Mouse (Mus musculus): ENCODE measurements around the gene Plxna2. TPM values are rescaled to one million over a fixed set of nuclear protein-coding genes. Genes with fewer than 3 reads are reported as not detected.
A peak's percentile ranks its signal among the peaks of the same experiment; 100 is the strongest.

Plxna2 gene
- polyA plus RNA-seq, 1 experiment, result not detected

GRCm38 (mm10) chr1:194739894-194740293, 121.9 kb downstream of the Plxna2 start:
- H3K27ac ChIP-seq (ENCODE audit: insufficient read depth, low read depth, low read length), result no peak overlapping the region
- no peak overlapping the region for H3K4me3 ChIP-seq (ENCODE audit: insufficient read depth, low read depth, low read length)
- TF ChIP-seq CTCF (IDR thresholded peaks at IDR 0.05; ENCODE audit: insufficient read depth, low read depth, low read length) (no peak), POLR2A (IDR thresholded peaks at IDR 0.05; ENCODE audit: insufficient read depth, low read depth, low read length) (no peak)
- H3K4me1 ChIP-seq (ENCODE audit: control insufficient read depth, insufficient read depth, low read length), result peaks cover 5% of the 10 kb centered on the region

- TF ChIP-seq POLR2A (IDR thresholded peaks at IDR 0.05; ENCODE audit: insufficient read depth, low read depth, low read length), result no peak
- TF ChIP-seq CTCF (IDR thresholded peaks at IDR 0.05; ENCODE audit: insufficient read depth, low read depth, low read length), result no peak
- Histone ChIP-seq H3K4me3 (ENCODE audit: insufficient read depth, low read depth, low read length) (no peak overlapping the region), H3K4me1 (ENCODE audit: control insufficient read depth, insufficient read depth, low read length) (peaks cover 11% of the 10 kb centered on the region), H3K27ac (ENCODE audit: insufficient read depth, low read depth, low read length) (peak overlapping the region; percentile 45; the same call in 1 of the 2 replicates)
- WGBS, result 68% methylated on average over 2 of the region's 2 CpGs
Measured at GRCm38 (mm10) chr1:194742901-194743422, 124.9 kb downstream of the Plxna2 start.

GRCm38 (mm10) chr1:194745177-194745934, 127.3 kb downstream of the Plxna2 start:
- Histone ChIP-seq H3K4me1 (ENCODE audit: control insufficient read depth, insufficient read depth, low read length) (peaks cover 7% of the 10 kb centered on the region; the same call in 1 of the 2 replicates), H3K27ac (ENCODE audit: insufficient read depth, low read depth, low read length) (no peak overlapping the region), H3K4me3 (ENCODE audit: insufficient read depth, low read depth, low read length) (no peak overlapping the region)
- no peak for TF ChIP-seq CTCF (IDR thresholded peaks at IDR 0.05; ENCODE audit: insufficient read depth, low read depth, low read length)
- no peak for TF ChIP-seq POLR2A (IDR thresholded peaks at IDR 0.05; ENCODE audit: insufficient read depth, low read depth, low read length)
- WGBS, result 83% methylated on average over 2 of the region's 2 CpGs

DNA sequence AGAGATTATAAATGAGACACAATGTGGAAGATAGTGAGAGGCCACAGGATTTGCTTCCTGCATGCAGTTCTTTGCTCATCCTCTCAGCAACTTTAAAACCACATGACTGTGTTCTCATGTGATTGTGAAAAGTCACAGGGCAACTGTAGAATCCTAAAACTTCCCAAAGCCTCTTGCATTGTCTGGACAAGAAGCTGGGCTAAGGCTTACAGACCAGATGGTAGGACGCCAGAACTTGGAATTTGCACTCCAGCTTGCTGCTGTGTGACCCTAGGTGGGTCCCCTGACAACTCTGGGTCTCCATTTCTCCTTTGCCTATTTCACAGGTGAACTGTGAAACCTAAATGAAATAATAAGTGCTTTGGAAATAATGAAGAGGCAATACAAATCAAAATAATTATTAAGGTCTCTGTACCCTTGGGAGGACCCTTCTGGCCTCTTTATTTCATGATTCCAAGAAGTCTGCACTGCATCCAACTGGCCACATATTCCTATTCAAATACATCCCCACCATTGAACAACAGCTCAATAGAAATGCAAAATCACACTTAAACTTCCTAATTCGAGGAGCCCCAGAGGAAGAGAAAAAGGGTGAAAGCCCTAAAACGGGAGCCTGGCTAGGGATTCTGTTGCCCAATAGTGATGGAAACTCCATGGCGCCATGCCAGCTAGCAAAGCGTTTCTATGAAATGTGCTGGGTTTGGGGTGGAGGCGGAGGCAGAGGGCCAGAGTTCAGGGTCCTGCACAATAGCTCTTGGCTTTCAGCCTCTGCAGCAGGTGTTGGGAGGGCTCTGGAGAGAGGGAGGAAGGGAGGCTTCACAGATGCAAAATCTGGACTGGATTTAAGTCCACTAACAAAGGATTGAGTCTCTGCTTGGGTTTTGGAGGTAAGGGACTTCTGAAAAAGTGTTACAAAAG, 128.6 kb downstream of the Plxna2 start:
- Histone ChIP-seq H3K4me3 (ENCODE audit: insufficient read depth, low read depth, low read length) (no peak overlapping the region), H3K4me1 (ENCODE audit: control insufficient read depth, insufficient read depth, low read length) (peaks cover 5% of the 10 kb centered on the region; the same call in 1 of the 2 replicates), H3K27ac (ENCODE audit: insufficient read depth, low read depth, low read length) (no peak overlapping the region)
- WGBS, result 64% methylated on average over 6 of the region's 6 CpGs
- no peak for TF ChIP-seq CTCF (IDR thresholded peaks at IDR 0.05; ENCODE audit: insufficient read depth, low read depth, low read length)
- TF ChIP-seq POLR2A (IDR thresholded peaks at IDR 0.05; ENCODE audit: insufficient read depth, low read depth, low read length), result no peak

- Histone ChIP-seq H3K4me3 (ENCODE audit: insufficient read depth, low read depth, low read length) (no peak overlapping the region), H3K27ac (ENCODE audit: insufficient read depth, low read depth, low read length) (no peak overlapping the region), H3K4me1 (ENCODE audit: control insufficient read depth, insufficient read depth, low read length) (peaks cover 5% of the 10 kb centered on the region; the same call in 1 of the 2 replicates)
- TF ChIP-seq CTCF (IDR thresholded peaks at IDR 0.05; ENCODE audit: insufficient read depth, low read depth, low read length) (no peak), POLR2A (IDR thresholded peaks at IDR 0.05; ENCODE audit: insufficient read depth, low read depth, low read length) (no peak)
Measured at GRCm38 (mm10) chr1:194747258-194747657, 129.2 kb downstream of the Plxna2 start.

- TF ChIP-seq POLR2A (IDR thresholded peaks at IDR 0.05; ENCODE audit: insufficient read depth, low read depth, low read length) (no peak), CTCF (IDR thresholded peaks at IDR 0.05; ENCODE audit: insufficient read depth, low read depth, low read length) (no peak)
- H3K4me3 ChIP-seq (ENCODE audit: insufficient read depth, low read depth, low read length), result no peak overlapping the region
- no peak overlapping the region for H3K27ac ChIP-seq (ENCODE audit: insufficient read depth, low read depth, low read length)
- 67% methylated on average over 2 of the region's 2 CpGs for WGBS
- no peaks in the 10 kb centered on the region for H3K4me1 ChIP-seq (ENCODE audit: control insufficient read depth, insufficient read depth, low read length)
Measured at GRCm38 (mm10) chr1:194753168-194753567, 135.2 kb downstream of the Plxna2 start.

DNA sequence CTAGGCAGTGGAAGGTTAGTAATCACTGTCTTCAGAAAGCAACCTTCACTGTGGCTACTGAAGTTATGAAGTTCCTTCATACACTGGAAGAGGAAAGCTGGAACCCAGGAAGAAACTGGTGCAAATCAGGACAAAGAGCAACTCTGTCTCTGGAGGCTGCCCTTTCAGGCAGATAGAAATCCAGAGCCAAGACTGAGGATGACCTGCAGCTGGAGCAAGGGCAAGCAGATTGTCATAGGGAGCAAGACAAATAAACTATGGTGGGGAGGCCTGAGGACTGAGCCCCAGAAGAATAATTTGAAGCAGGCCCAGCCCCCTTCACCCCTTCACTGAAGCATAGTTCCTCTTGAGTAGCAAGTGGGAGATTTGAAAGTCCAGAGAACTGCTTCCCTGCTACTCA, 138.0 kb downstream of the Plxna2 start:
- no peaks in the 10 kb centered on the region for H3K4me1 ChIP-seq (ENCODE audit: control insufficient read depth, insufficient read depth, low read length)
- TF ChIP-seq POLR2A (IDR thresholded peaks at IDR 0.05; ENCODE audit: insufficient read depth, low read depth, low read length) (no peak), CTCF (IDR thresholded peaks at IDR 0.05; ENCODE audit: insufficient read depth, low read depth, low read length) (no peak)
- H3K27ac ChIP-seq (ENCODE audit: insufficient read depth, low read depth, low read length), result 0 out of 2 replicates have a peak overlapping the region, but pooled peaks have one; percentile 28
- no peak overlapping the region for H3K4me3 ChIP-seq (ENCODE audit: insufficient read depth, low read depth, low read length)

GRCm38 (mm10) chr1:194756409-194756808, 138.4 kb downstream of the Plxna2 start:
- Histone ChIP-seq H3K4me3 (ENCODE audit: insufficient read depth, low read depth, low read length) (no peak overlapping the region), H3K4me1 (ENCODE audit: control insufficient read depth, insufficient read depth, low read length) (no peaks in the 10 kb centered on the region), H3K27ac (ENCODE audit: insufficient read depth, low read depth, low read length) (0 out of 2 replicates have a peak overlapping the region, but pooled peaks have one; percentile 28)
- TF ChIP-seq CTCF (IDR thresholded peaks at IDR 0.05; ENCODE audit: insufficient read depth, low read depth, low read length), result no peak
- no peak for TF ChIP-seq POLR2A (IDR thresholded peaks at IDR 0.05; ENCODE audit: insufficient read depth, low read depth, low read length)
- 79% methylated on average over 2 of the region's 2 CpGs for WGBS

All from olfactory bulb, adult 2 months (tissue).